Mouse (Mus musculus): Measurements from ENCODE around the gene Smyd2.

DNA sequence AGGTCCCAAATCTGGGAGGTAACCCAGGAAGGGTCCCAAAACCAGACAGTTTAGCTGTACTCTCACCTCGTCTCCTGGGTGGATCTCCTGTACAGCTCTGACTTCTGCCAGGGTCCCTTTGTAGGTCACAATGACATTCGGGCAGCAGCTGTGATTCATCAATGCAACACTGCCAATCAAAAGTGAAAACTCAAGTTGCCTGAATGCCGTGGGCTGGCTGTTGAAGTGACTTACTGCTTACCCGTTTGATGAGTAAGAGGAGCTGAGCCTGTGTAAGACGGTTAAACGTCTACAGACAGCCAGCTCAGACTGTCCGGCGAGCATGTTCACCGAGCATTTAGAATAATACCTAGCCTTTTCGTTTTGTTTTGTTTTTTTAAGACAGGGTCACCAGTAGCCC is 33.4 kb downstream of the Smyd2 start:
- TF ChIP-seq POLR2A (IDR thresholded peaks at IDR 0.05; ENCODE audit: extremely low read depth, insufficient read depth, low read length): no peak
- no peak for TF ChIP-seq CTCF (IDR thresholded peaks at IDR 0.05; ENCODE audit: low read depth, low read length)

Measured in liver, adult 2 months (tissue).